Mouse (Mus musculus): ENCODE measurements around the gene Dnase1l3. TPM values are rescaled to one million over a fixed set of nuclear protein-coding genes. Genes with fewer than 3 reads are reported as not detected.
A peak's percentile ranks its signal among the peaks of the same experiment; 100 is the strongest.

Gene Dnase1l3
- total RNA-seq (2021): 0.33 and 0.39 TPM in 2 replicates
- long read RNA-seq, partial matches to known transcripts: 0 of 1 reads
- long read RNA-seq, other reads (novel, unspliced or antisense): 1 of 1 reads

- DNase-seq: peak; percentile 60
Observed at GRCm38 (mm10) chr14:7994271-7994767, at the start of gene Dnase1l3. Gene Dnase1l3 (minus strand): TSS chr14:7994573.

GRCm38 (mm10) chr14:8042577-8042976 is 48.2 kb upstream of the Dnase1l3 start:
- DNase-seq: no peak

- DNase-seq: no peak
Observed at GRCm38 (mm10) chr14:8042120-8042519, 47.7 kb upstream of the Dnase1l3 start.

- peak; percentile 22 for DNase-seq
Observed at GRCm38 (mm10) chr14:8040911-8041678, 46.7 kb upstream of the Dnase1l3 start.

- no peak for DNase-seq
Observed at GRCm38 (mm10) chr14:8040179-8040578, 45.8 kb upstream of the Dnase1l3 start.

GRCm38 (mm10) chr14:8038791-8039448 is 44.5 kb upstream of the Dnase1l3 start:
- DNase-seq: peak; percentile 77

GRCm38 (mm10) chr14:8038150-8038549 is 43.8 kb upstream of the Dnase1l3 start:
- DNase-seq: no peak

- DNase-seq: no peak
Observed at GRCm38 (mm10) chr14:8036406-8036805, 42.0 kb upstream of the Dnase1l3 start.

GRCm38 (mm10) chr14:8035951-8036350 is 41.6 kb upstream of the Dnase1l3 start:
- DNase-seq: no peak

- no peak for DNase-seq
Observed at GRCm38 (mm10) chr14:8034561-8034960, 40.2 kb upstream of the Dnase1l3 start.

GRCm38 (mm10) chr14:8032087-8032944 is 37.9 kb upstream of the Dnase1l3 start:
- DNase-seq: peak; percentile 69

- peak; percentile 36 for DNase-seq
Observed at GRCm38 (mm10) chr14:8030535-8030934, 36.2 kb upstream of the Dnase1l3 start.

GRCm38 (mm10) chr14:8029752-8030151 is 35.4 kb upstream of the Dnase1l3 start:
- DNase-seq: no peak

- no peak for DNase-seq
Observed at GRCm38 (mm10) chr14:8028086-8028485, 33.7 kb upstream of the Dnase1l3 start.

- DNase-seq: no peak
Observed at GRCm38 (mm10) chr14:8026769-8027531, 32.6 kb upstream of the Dnase1l3 start.

- no peak for DNase-seq
Observed at GRCm38 (mm10) chr14:8024936-8025335, 30.6 kb upstream of the Dnase1l3 start.

GRCm38 (mm10) chr14:8024469-8024868 is 30.1 kb upstream of the Dnase1l3 start:
- DNase-seq: no peak

- no peak for DNase-seq
Observed at GRCm38 (mm10) chr14:8020546-8020945, 26.2 kb upstream of the Dnase1l3 start.

- no peak for DNase-seq
Observed at GRCm38 (mm10) chr14:8020011-8020410, 25.6 kb upstream of the Dnase1l3 start.

GRCm38 (mm10) chr14:8016951-8017350 is 22.6 kb upstream of the Dnase1l3 start:
- no peak for DNase-seq

GRCm38 (mm10) chr14:8016276-8016675 is 21.9 kb upstream of the Dnase1l3 start:
- no peak for DNase-seq

GRCm38 (mm10) chr14:8015756-8016155 is 21.4 kb upstream of the Dnase1l3 start:
- DNase-seq: no peak
